15 mouse cellular contexts compared by ENCODE assay signal in genomic region chr1:128600549-128600948, GRCm38 (mm10).
"Had no signal": no experiment of that assay in that cellular context is flagged by ENCODE, and none has a peak within 500 bp of the region (broad histone marks: within the 10 kb centered on the region; RNA-seq: fewer than 3 reads in every experiment).

No protein-coding gene starts in this region.

- H3K9me3 ChIP-seq: lung, embryonic 15.5 days; megakaryocyte, embryonic 14.5 days; midbrain, embryonic 13.5 days; midbrain, embryonic 15.5 days; neural tube, embryonic 12.5 days; stomach, embryonic 15.5 days had no signal

- H3K27me3 ChIP-seq: lung, embryonic 15.5 days; midbrain, embryonic 13.5 days; midbrain, embryonic 15.5 days; neural tube, embryonic 12.5 days; stomach, embryonic 15.5 days had no signal

- H3K4me2 ChIP-seq: lung, embryonic 15.5 days; midbrain, embryonic 11.5 days; midbrain, embryonic 13.5 days; midbrain, embryonic 15.5 days; neural tube, embryonic 12.5 days; stomach, embryonic 15.5 days had no signal

- H3K36me3 ChIP-seq: lung, embryonic 15.5 days; midbrain, embryonic 13.5 days; midbrain, embryonic 15.5 days; neural tube, embryonic 12.5 days; stomach, embryonic 15.5 days had no signal

- H3K4me3 ChIP-seq: lung, embryonic 15.5 days; megakaryocyte, embryonic 14.5 days; midbrain, embryonic 13.5 days; midbrain, embryonic 15.5 days; neural tube, embryonic 12.5 days; stomach, embryonic 15.5 days had no signal

- DNase-seq: lung, adult 2 months; lung, postnatal 14 days; lung, postnatal 36 days; right cerebral cortex, postnatal 14 days; thymus, postnatal 25 days had no signal

- H3K27ac ChIP-seq: liver, embryonic 14.5 days; lung, embryonic 15.5 days; macrophage; midbrain, embryonic 13.5 days; midbrain, embryonic 15.5 days; neural tube, embryonic 12.5 days; stomach, postnatal 0 days had no signal

- H3K9ac ChIP-seq: liver, embryonic 14.5 days; lung, embryonic 15.5 days; midbrain, embryonic 13.5 days; midbrain, embryonic 15.5 days; neural tube, embryonic 12.5 days; stomach, embryonic 15.5 days had no signal
